Mouse (Mus musculus): Measurements from ENCODE around the gene Smim27.
"Not testable (repeated sequence)": the region's sequence is repeated elsewhere in the genome, so short reads cannot be mapped to it uniquely, and the experiment has no call there.

Gene Smim27

DNA sequence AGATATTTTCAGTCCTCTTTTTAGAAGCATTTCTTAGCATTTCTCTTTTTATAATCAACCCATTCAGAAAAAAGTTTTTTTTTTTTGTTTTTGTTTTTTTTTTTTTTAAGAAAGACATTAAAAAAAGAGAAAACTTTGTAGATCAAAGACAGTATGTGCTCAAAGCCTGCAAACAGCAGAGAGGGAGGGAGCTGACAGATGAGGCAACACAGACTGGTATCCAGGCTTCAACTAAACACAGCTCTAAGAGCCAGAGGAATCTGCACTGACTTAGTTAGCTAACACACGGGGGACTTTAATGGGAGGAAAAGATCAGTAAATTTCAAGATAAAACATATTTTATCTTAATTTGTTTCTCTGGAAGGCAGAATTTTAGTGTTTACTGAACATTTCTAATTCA lies 5.1 kb upstream of the Smim27 start:
- peak in 1 of 2 experiments; percentile 29 for DNase-seq

GRCm38 (mm10) chr4:40267681-40268080 lies 1.7 kb upstream of the Smim27 start:
- DNase-seq, result peak; percentile 39 to 48

- DNase-seq, result peak; percentile 90 to 93
Observed at GRCm38 (mm10) chr4:40268204-40268813, 1.1 kb upstream of the Smim27 start.

GRCm38 (mm10) chr4:40268835-40269234 lies 544 bp upstream of the Smim27 start:
- DNase-seq, result peak in 1 of 2 experiments; percentile 23

- DNase-seq, result no peak
Observed at GRCm38 (mm10) chr4:40278880-40279275, 9.5 kb downstream of the Smim27 start.

GRCm38 (mm10) chr4:40279276-40279900 lies 10.0 kb downstream of the Smim27 start, which contains the start of gene Ndufb6:
TSS of gene Ndufb6 (minus strand) at chr4:40279421.
- DNase-seq, result peak; percentile 91 to 93

GRCm38 (mm10) chr4:40285582-40285981 lies 16.2 kb downstream of the Smim27 start:
- DNase-seq, result peak; percentile 43 to 66

- no peak for DNase-seq
Observed at GRCm38 (mm10) chr4:40287415-40287814, 18.0 kb downstream of the Smim27 start.

DNA sequence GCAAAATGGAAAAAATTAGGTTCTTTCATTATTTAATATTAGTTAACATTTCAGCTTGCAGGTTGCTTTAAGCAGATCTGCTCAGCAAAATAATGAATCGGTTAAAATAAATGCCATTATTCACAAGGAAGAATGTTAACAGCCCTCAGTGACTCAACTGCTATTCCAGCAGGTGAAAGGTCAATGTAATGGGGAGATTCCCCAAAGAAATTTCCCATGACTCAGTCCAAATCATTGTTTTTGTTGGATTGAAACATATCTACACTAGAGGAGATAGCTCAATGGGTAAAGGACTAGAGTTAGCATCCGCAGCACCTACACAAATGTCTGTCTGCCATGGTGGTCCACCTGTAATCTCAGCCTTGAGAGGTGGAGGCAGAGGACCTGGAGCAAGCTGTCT lies 19.7 kb downstream of the Smim27 start:
- no peak for DNase-seq

GRCm38 (mm10) chr4:40291511-40291910 lies 22.1 kb downstream of the Smim27 start:
- not testable (repeated sequence) for DNase-seq

GRCm38 (mm10) chr4:40299169-40299568 lies 29.8 kb downstream of the Smim27 start:
- no peak for DNase-seq

DNA sequence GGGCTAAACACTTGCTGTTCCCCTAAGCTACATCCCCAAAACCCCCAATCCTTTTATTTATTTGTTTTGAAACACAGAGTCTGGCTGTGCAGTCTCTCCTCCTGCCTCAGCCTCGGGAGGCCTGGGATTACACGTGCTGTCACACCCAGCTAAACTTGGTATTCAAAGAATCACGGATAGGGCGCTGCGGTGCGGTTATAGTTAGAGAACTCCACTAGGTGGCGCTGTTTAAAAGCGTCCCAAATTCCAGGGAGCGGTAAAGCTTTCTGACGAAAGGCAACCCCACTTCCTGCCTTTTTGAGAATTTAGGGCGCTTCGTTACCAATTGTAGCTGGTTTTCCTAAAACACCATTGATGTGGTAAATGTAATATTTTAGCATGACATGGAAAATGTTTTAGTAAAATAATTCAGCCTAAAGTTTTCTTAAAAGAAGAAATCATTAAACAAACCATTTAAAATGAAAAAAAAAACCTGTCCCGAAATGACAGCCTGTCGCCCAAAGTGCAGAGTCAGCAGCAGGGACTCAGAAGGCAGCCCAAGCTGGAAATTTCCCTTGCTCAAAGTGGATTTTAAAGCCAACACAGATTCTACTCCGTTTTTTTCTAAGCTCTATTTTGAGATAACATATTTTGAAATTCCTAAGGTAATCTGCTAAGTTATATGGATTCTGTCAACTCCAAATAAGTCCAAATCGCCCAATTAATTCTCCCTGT lies 31.9 kb downstream of the Smim27 start:
- DNase-seq, result peak; percentile 65 to 70

GRCm38 (mm10) chr4:40302445-40303125 lies 33.2 kb downstream of the Smim27 start:
- no peak for DNase-seq

DNA sequence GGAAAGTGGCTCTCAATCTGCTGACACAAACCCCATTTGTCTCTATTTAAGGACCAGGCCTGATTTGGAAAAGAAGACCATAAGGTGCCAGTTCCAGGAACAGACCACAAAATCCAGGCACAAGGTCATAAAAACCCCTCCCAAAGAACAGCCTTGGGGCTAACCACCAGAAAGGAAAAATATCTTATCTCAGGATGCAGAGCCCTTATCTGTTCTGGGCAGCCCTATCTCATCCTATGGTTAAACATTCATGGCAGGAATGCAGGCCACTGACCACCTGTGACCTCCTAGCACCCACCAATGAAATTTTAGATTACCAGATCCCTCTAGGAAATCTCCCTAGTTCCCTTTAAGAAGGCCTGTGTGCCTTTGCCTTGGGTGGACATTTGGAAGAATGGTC lies 40.3 kb downstream of the Smim27 start:
- no peak for DNase-seq

GRCm38 (mm10) chr4:40310796-40311383 lies 41.5 kb downstream of the Smim27 start:
- no peak for DNase-seq

- no peak for DNase-seq
Observed at GRCm38 (mm10) chr4:40312213-40312612, 42.8 kb downstream of the Smim27 start.

DNA sequence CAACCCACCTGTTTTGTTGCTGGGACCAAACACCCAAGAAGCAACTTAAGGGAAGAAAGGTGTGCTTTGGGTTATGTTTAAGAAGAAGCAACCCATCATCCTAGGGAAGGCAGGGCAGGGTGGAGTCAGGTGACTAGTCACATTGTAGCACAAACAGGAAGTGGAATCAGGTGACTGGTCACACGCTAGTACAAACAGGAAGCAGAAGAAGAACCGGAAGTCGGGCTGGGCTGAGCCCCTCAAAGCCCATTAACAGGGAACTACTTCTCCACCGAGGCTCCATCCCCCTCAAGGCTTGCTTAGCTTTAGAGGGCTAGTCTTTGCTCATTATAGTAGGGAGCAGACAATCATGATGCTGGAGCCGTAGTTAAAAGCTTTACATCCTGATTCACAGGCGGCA lies 43.6 kb downstream of the Smim27 start:
- no peak for DNase-seq

- DNase-seq, result no peak
Observed at GRCm38 (mm10) chr4:40317404-40317803, 48.0 kb downstream of the Smim27 start.

All from lung, adult 18-20 months (tissue).